Mouse (Mus musculus): Measurements from ENCODE around the gene Ntn1. TPM values are rescaled to one million over a fixed set of nuclear protein-coding genes. Genes with fewer than 3 reads are reported as not detected.
A peak's percentile ranks its signal among the peaks of the same experiment; 100 is the strongest.

Gene Ntn1
- polyA plus RNA-seq, 1 experiment from 2014 or later = 14.8 TPM

GRCm38 (mm10) chr11:68378946-68379764 lies 21.5 kb downstream of the Ntn1 start:
- Histone ChIP-seq H3K4me1 (peaks cover 28% of the 10 kb centered on the region), H3K9ac (no peak overlapping the region), H3K27me3 (peaks cover 24% of the 10 kb centered on the region), H3K9me3 (no peaks in the 10 kb centered on the region), H3K36me3 (no peaks in the 10 kb centered on the region), H3K4me2 (replicated peaks) (peak overlapping the region; percentile 21), H3K4me3 (no peak overlapping the region), H3K27ac (no peak overlapping the region)
- 0 out of 2 replicates have a peak, but pooled peaks have one; percentile 52 for ATAC-seq (ENCODE audit: insufficient number of reproducible peaks, insufficient read depth, low FRiP score, low TSS enrichment)
- WGBS = 10% methylated on average over 16 of the region's 16 CpGs

- H3K4me3 ChIP-seq = no peak overlapping the region
- no peaks in the 10 kb centered on the region for H3K9me3 ChIP-seq
- no peak overlapping the region for H3K4me2 ChIP-seq (replicated peaks)
- no peak overlapping the region for H3K27ac ChIP-seq
- peaks cover 30% of the 10 kb centered on the region for H3K4me1 ChIP-seq
- no peak for ATAC-seq (ENCODE audit: insufficient number of reproducible peaks, insufficient read depth, low FRiP score, low TSS enrichment)
- peaks cover 20% of the 10 kb centered on the region for H3K27me3 ChIP-seq
- whole genome bisulfite sequencing = 10% methylated on average over 5 of the region's 5 CpGs
- H3K9ac ChIP-seq = no peak overlapping the region
- no peaks in the 10 kb centered on the region for H3K36me3 ChIP-seq
Observed at GRCm38 (mm10) chr11:68378419-68378818, 22.2 kb downstream of the Ntn1 start.

- Histone ChIP-seq H3K4me1 (peaks cover 25% of the 10 kb centered on the region), H3K27me3 (no peaks in the 10 kb centered on the region; the same call in 1 of the 2 replicates), H3K27ac (no peak overlapping the region), H3K9ac (no peak overlapping the region), H3K36me3 (no peaks in the 10 kb centered on the region), H3K4me2 (replicated peaks) (no peak overlapping the region), H3K4me3 (no peak overlapping the region), H3K9me3 (no peaks in the 10 kb centered on the region)
- WGBS = 71% methylated on average over 10 of the region's 10 CpGs
- no peak for ATAC-seq (ENCODE audit: insufficient number of reproducible peaks, insufficient read depth, low FRiP score, low TSS enrichment)
Observed at GRCm38 (mm10) chr11:68373105-68373504, 27.5 kb downstream of the Ntn1 start.

- no peak overlapping the region for H3K4me3 ChIP-seq
- 0 out of 2 replicates have a peak overlapping the region, but pooled peaks have one; percentile 30 for H3K27ac ChIP-seq
- H3K4me2 ChIP-seq (replicated peaks) = no peak overlapping the region
- 39% methylated on average over 11 of the region's 11 CpGs for WGBS
- H3K4me1 ChIP-seq = peaks cover 25% of the 10 kb centered on the region
- H3K27me3 ChIP-seq = no peaks in the 10 kb centered on the region; the same call in 1 of the 2 replicates
- no peak for ATAC-seq (ENCODE audit: insufficient number of reproducible peaks, insufficient read depth, low FRiP score, low TSS enrichment)
- H3K36me3 ChIP-seq = no peaks in the 10 kb centered on the region
- H3K9me3 ChIP-seq = no peaks in the 10 kb centered on the region
- H3K9ac ChIP-seq = no peak overlapping the region
Observed at GRCm38 (mm10) chr11:68371609-68372008, 29.0 kb downstream of the Ntn1 start.

- Histone ChIP-seq H3K4me1 (no peaks in the 10 kb centered on the region), H3K9me3 (no peaks in the 10 kb centered on the region), H3K27ac (no peak overlapping the region), H3K4me3 (no peak overlapping the region), H3K27me3 (no peaks in the 10 kb centered on the region), H3K9ac (no peak overlapping the region), H3K4me2 (replicated peaks) (no peak overlapping the region), H3K36me3 (no peaks in the 10 kb centered on the region)
- 76% methylated on average over 8 of the region's 8 CpGs for WGBS
- no peak for ATAC-seq (ENCODE audit: insufficient number of reproducible peaks, insufficient read depth, low FRiP score, low TSS enrichment)
Observed at GRCm38 (mm10) chr11:68356901-68357300, 43.7 kb downstream of the Ntn1 start.

- 74% methylated on average over 8 of the region's 8 CpGs for WGBS
- Histone ChIP-seq H3K9me3 (no peaks in the 10 kb centered on the region), H3K27me3 (no peaks in the 10 kb centered on the region), H3K36me3 (no peaks in the 10 kb centered on the region), H3K4me1 (no peaks in the 10 kb centered on the region), H3K27ac (no peak overlapping the region), H3K4me2 (replicated peaks) (no peak overlapping the region), H3K9ac (no peak overlapping the region), H3K4me3 (no peak overlapping the region)
- ATAC-seq (ENCODE audit: insufficient number of reproducible peaks, insufficient read depth, low FRiP score, low TSS enrichment) = no peak
Observed at GRCm38 (mm10) chr11:68355561-68355960, 45.1 kb downstream of the Ntn1 start.

GRCm38 (mm10) chr11:68354848-68355247 lies 45.8 kb downstream of the Ntn1 start:
- H3K9ac ChIP-seq = no peak overlapping the region
- 73% methylated on average over 3 of the region's 3 CpGs for WGBS
- no peak overlapping the region for H3K27ac ChIP-seq
- no peaks in the 10 kb centered on the region for H3K4me1 ChIP-seq
- no peak overlapping the region for H3K4me3 ChIP-seq
- ATAC-seq (ENCODE audit: insufficient number of reproducible peaks, insufficient read depth, low FRiP score, low TSS enrichment) = no peak
- no peaks in the 10 kb centered on the region for H3K27me3 ChIP-seq
- no peak overlapping the region for H3K4me2 ChIP-seq (replicated peaks)
- no peaks in the 10 kb centered on the region for H3K9me3 ChIP-seq
- no peaks in the 10 kb centered on the region for H3K36me3 ChIP-seq

- WGBS = 74% methylated on average over 6 of the region's 6 CpGs
- Histone ChIP-seq H3K4me2 (replicated peaks) (no peak overlapping the region), H3K9me3 (no peaks in the 10 kb centered on the region), H3K9ac (no peak overlapping the region), H3K36me3 (no peaks in the 10 kb centered on the region), H3K4me3 (no peak overlapping the region), H3K27ac (no peak overlapping the region), H3K4me1 (no peaks in the 10 kb centered on the region), H3K27me3 (no peaks in the 10 kb centered on the region)
- no peak for ATAC-seq (ENCODE audit: insufficient number of reproducible peaks, insufficient read depth, low FRiP score, low TSS enrichment)
Observed at GRCm38 (mm10) chr11:68352236-68352635, 48.4 kb downstream of the Ntn1 start.

GRCm38 (mm10) chr11:68348851-68349250 lies 51.8 kb downstream of the Ntn1 start:
- H3K9ac ChIP-seq = no peak overlapping the region
- H3K4me1 ChIP-seq = no peaks in the 10 kb centered on the region
- 88% methylated on average over 12 of the region's 12 CpGs for WGBS
- no peak overlapping the region for H3K4me2 ChIP-seq (replicated peaks)
- no peaks in the 10 kb centered on the region for H3K27me3 ChIP-seq
- H3K36me3 ChIP-seq = no peaks in the 10 kb centered on the region
- no peak for ATAC-seq (ENCODE audit: insufficient number of reproducible peaks, insufficient read depth, low FRiP score, low TSS enrichment)
- H3K9me3 ChIP-seq = no peaks in the 10 kb centered on the region
- no peak overlapping the region for H3K4me3 ChIP-seq
- H3K27ac ChIP-seq = no peak overlapping the region

GRCm38 (mm10) chr11:68348083-68348482 lies 52.5 kb downstream of the Ntn1 start:
- Histone ChIP-seq H3K27me3 (no peaks in the 10 kb centered on the region), H3K4me3 (no peak overlapping the region), H3K9me3 (no peaks in the 10 kb centered on the region), H3K9ac (no peak overlapping the region), H3K4me2 (replicated peaks) (no peak overlapping the region), H3K27ac (no peak overlapping the region), H3K4me1 (no peaks in the 10 kb centered on the region), H3K36me3 (no peaks in the 10 kb centered on the region)
- 40% methylated on average over 6 of the region's 6 CpGs for WGBS
- no peak for ATAC-seq (ENCODE audit: insufficient number of reproducible peaks, insufficient read depth, low FRiP score, low TSS enrichment)

- Histone ChIP-seq H3K36me3 (no peaks in the 10 kb centered on the region), H3K27me3 (no peaks in the 10 kb centered on the region), H3K27ac (no peak overlapping the region), H3K9ac (no peak overlapping the region), H3K4me1 (no peaks in the 10 kb centered on the region), H3K4me3 (no peak overlapping the region), H3K9me3 (no peaks in the 10 kb centered on the region), H3K4me2 (replicated peaks) (no peak overlapping the region)
- WGBS = 78% methylated on average over 5 of the region's 5 CpGs
- ATAC-seq (ENCODE audit: insufficient number of reproducible peaks, insufficient read depth, low FRiP score, low TSS enrichment) = no peak
Observed at GRCm38 (mm10) chr11:68347508-68347907, 53.1 kb downstream of the Ntn1 start.

GRCm38 (mm10) chr11:68346099-68346498 lies 54.5 kb downstream of the Ntn1 start:
- H3K9me3 ChIP-seq = no peaks in the 10 kb centered on the region
- no peak overlapping the region for H3K9ac ChIP-seq
- no peak overlapping the region for H3K4me3 ChIP-seq
- ATAC-seq (ENCODE audit: insufficient number of reproducible peaks, insufficient read depth, low FRiP score, low TSS enrichment) = no peak
- H3K27ac ChIP-seq = no peak overlapping the region
- H3K4me2 ChIP-seq (replicated peaks) = no peak overlapping the region
- no peaks in the 10 kb centered on the region for H3K36me3 ChIP-seq
- WGBS = 94% methylated on average over 5 of the region's 5 CpGs
- H3K4me1 ChIP-seq = peaks cover 13% of the 10 kb centered on the region; the same call in 1 of the 2 replicates
- no peaks in the 10 kb centered on the region for H3K27me3 ChIP-seq
